Mouse (Mus musculus) small intestine, adult 2 months (tissue): ENCODE data around the gene Zfp788.

Experiments
- CTCF ChIP-seq: fragments of 200-500 bp; IDR thresholded peaks from 2 replicates; pipeline ENCODE4 v1.5.1; 2012; ENCODE audit warnings: low read depth, mild to moderate bottlenecking, control low read depth, inconsistent platforms, low read length, moderate library complexity, mixed read lengths; ENCODE audit not compliant: insufficient replicate concordance, insufficient read length; ENCODE audit errors: extremely low read depth
- POLR2A ChIP-seq: fragments of 200-500 bp; IDR thresholded peaks from 2 replicates; pipeline ENCODE4 v1.6.1; 2012; ENCODE audit warnings: low read depth, mild to moderate bottlenecking, control low read depth, inconsistent platforms, low read length, moderate library complexity

- peak; percentile 51; the same call in 1 of the 2 replicates for TF ChIP-seq POLR2A
- peak; percentile 66; the same call in 1 of the 2 replicates for TF ChIP-seq CTCF
Measured at GRCm38 (mm10) chr7:41632409-41633220, at the start of gene Zfp788.
